Mouse (Mus musculus) heart, embryonic 10.5 days (tissue): ENCODE results near the gene Tet3. TPM values are rescaled to one million over a fixed set of nuclear protein-coding genes. Genes with fewer than 3 reads are reported as not detected.

ENCODE experiments used
- DNase-seq: peaks from one replicate; pipeline ENCODE4 v3.0.0-alpha.2; 2017; ENCODE audit warnings: low spot score
- H3K27ac ChIP-seq: fragments of 300-500 bp; sonication (generic); 2 replicates; pipeline ENCODE4 v1.5.1; 2016; ENCODE audit warnings: mild to moderate bottlenecking
- H3K27me3 ChIP-seq: fragments of 300-500 bp; sonication (generic); 2 replicates; pipeline ENCODE4 v1.6.1; 2016; ENCODE audit warnings: mild to moderate bottlenecking; ENCODE audit not compliant: poor library complexity, insufficient read depth, severe bottlenecking
- H3K36me3 ChIP-seq: fragments of 300-500 bp; sonication (generic); 2 replicates; pipeline ENCODE4 v1.6.1; 2016; ENCODE audit warnings: mild to moderate bottlenecking, moderate library complexity
- H3K4me1 ChIP-seq: fragments of 300-500 bp; sonication (generic); 2 replicates; pipeline ENCODE4 v1.6.1; 2016; ENCODE audit warnings: mild to moderate bottlenecking
- H3K4me3 ChIP-seq: fragments of 300-500 bp; sonication (generic); 2 replicates; pipeline ENCODE4 v1.5.1; 2016; ENCODE audit warnings: mild to moderate bottlenecking, moderate library complexity
- H3K9me3 ChIP-seq: fragments of 300-500 bp; sonication (generic); 2 replicates; pipeline ENCODE4 v1.6.1; 2016; ENCODE audit warnings: mild to moderate bottlenecking, moderate library complexity
- WGBS: fragments of 180-500 bp; shearing (Covaris S2); methylation state at CpG from one replicate; pipeline ENCODE4 v1.1.7; 2016; 5-methylcytosine and 5-hydroxymethylcytosine counted together
- polyA plus RNA-seq: library from polyadenylated mRNA; unstranded; fragments of >200 nt; fragmentation: Nextera tagmentation; extraction: Ambion mirVana; gene quantifications from 2 replicates; pipeline ENCODE4 v1.2.1, GENCODE M21; 2016

Gene Tet3
- polyA plus RNA-seq, 1 experiment from 2014 or later: 31.3 TPM

DNA sequence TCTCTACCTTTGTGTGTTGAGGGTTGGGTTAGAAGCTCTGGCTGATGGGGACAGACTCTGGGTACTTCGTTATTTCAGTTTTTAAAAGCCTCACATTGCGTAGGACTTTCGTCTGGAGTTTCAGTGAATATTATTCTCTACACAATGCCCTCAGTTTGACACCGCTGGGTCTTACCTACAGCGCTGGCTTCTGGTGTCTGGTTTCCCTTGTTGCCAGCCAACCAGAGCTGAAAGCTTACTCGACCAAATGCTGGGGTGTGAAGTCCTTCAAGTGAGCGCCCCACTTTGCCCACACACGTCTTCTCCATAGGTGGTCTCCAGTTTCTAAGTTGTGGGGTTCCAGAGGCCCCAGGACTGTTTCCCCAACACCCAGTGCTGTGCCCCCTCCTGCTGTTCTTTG is 61.2 kb downstream of the Tet3 start:
- Histone ChIP-seq H3K4me1 (no peaks in the 10 kb centered on the region), H3K27me3 (no peaks in the 10 kb centered on the region), H3K4me3 (no peak overlapping the region), H3K36me3 (peaks cover 91% of the 10 kb centered on the region), H3K9me3 (no peaks in the 10 kb centered on the region), H3K27ac (no peak overlapping the region)
- 81% methylated on average over 8 of the region's 8 CpGs for WGBS
- DNase-seq: no peak

DNA sequence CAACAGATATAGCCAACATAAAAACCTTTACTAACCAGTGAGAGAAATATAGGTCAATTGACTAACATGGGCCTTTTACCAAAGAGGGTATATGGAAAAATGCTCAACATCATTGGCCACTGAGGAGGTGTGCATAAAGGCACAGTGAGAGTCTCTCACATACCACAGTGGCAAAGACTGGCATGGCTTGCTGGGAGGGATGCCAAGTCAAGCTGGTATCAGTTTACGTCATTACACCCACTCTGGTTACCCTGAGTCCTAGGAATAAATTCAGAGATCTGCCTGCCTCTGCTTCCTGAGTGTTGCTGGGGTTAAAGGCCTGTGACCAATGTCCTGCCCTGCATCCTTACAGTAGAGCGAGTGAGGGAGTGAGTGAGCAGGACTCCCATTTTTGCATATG is 62.2 kb downstream of the Tet3 start:
- DNase-seq: no peak
- H3K27me3 ChIP-seq: no peaks in the 10 kb centered on the region
- H3K36me3 ChIP-seq: peaks cover 85% of the 10 kb centered on the region
- H3K9me3 ChIP-seq: no peaks in the 10 kb centered on the region
- 95% methylated on average over 2 of the region's 2 CpGs for WGBS
- H3K4me1 ChIP-seq: no peaks in the 10 kb centered on the region
- no peak overlapping the region for H3K4me3 ChIP-seq
- no peak overlapping the region for H3K27ac ChIP-seq

DNA sequence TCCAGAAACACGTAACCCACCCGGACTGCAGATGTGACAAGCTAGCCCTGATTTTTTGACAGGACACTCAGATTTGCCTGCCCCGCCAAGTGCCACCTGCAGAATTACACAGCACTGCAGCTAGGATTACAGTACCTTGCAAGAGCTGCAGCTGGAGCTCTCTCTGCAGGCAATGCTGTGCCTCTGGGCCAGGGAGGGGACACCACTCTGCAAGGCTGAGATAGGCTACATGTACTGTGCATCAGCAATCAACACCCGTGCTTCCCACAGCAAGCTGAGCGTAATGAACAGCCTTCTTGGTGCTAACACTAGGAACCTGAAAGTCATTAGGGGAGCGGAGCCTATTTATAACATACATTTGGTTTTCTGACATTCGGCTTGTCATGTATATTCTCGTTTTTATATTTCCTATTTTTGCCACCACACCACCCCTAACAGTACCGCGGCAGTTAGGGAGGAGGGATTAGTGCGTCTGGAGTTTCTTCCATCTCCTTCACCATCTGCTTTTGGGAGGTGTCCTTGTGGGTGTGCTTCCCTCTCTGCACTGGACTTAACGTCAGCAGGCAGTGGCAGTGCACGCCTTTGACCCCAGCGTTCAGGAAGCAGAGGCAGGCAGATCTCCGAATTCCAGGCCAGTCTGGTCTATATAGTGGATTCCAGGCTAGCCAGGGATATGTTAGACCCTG is 63.2 kb downstream of the Tet3 start:
- Histone ChIP-seq H3K4me1 (no peaks in the 10 kb centered on the region), H3K9me3 (no peaks in the 10 kb centered on the region), H3K36me3 (peaks cover 83% of the 10 kb centered on the region), H3K27me3 (no peaks in the 10 kb centered on the region), H3K27ac (no peak overlapping the region), H3K4me3 (no peak overlapping the region)
- WGBS: 86% methylated on average over 15 of the region's 15 CpGs
- peak; percentile 82 for DNase-seq

DNA sequence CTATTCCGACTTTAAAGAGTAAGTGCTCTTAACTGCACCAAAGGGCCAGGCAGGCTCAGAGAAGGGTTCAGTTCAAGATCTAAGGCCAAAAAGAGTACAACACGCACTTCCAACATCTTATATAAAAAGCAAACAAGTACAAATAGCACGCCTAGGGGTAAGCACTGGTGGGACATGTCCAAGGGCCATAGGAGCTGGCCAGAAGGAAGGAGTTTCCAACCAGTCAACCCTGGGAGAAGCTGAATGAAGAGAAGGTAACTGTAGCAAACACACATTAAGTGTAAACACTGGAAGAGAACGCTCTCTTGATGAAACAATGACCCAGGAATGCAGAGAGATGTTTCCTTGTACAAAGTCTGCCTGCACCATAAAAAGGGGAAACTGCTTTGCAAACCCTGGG is 64.8 kb downstream of the Tet3 start:
- Histone ChIP-seq H3K4me1 (no peaks in the 10 kb centered on the region), H3K9me3 (no peaks in the 10 kb centered on the region), H3K4me3 (no peak overlapping the region), H3K27ac (no peak overlapping the region), H3K36me3 (peaks cover 71% of the 10 kb centered on the region), H3K27me3 (no peaks in the 10 kb centered on the region)
- WGBS: 92% methylated on average over 4 of the region's 4 CpGs
- no peak for DNase-seq

DNA sequence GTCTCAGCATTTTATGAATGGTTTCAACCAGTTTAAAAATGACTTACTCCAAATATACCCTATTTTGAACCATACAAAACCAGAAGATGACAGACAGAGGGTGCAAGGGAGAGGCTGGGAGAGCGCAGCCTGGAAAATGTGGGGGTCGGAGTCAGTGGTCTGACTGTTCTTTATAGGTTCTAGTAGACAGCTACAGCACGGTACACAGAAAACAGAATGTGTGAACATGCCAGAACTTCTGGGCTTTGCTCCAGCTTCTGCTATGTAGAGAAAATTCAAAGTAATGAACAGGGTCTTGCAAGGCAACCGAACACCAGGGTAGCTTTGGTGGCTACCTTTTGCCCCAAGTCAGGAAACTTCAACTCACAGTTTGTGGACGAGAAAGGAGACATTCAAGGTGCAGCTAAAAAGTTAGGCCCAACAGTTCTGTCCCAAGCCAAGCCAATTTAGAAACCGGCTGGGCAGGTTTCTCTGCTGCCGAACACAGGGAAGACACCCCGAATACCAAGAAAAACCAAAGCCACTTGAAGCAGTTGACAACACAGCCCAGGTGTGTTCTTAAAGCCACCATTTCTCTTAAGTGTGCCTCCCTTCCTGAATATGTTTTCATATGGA is 66.6 kb downstream of the Tet3 start:
- DNase-seq: no peak
- no peaks in the 10 kb centered on the region for H3K4me1 ChIP-seq
- H3K27ac ChIP-seq: no peak overlapping the region
- peaks cover 58% of the 10 kb centered on the region for H3K36me3 ChIP-seq
- 91% methylated on average over 8 of the region's 8 CpGs for WGBS
- H3K27me3 ChIP-seq: no peaks in the 10 kb centered on the region
- no peak overlapping the region for H3K4me3 ChIP-seq
- no peaks in the 10 kb centered on the region for H3K9me3 ChIP-seq

DNA sequence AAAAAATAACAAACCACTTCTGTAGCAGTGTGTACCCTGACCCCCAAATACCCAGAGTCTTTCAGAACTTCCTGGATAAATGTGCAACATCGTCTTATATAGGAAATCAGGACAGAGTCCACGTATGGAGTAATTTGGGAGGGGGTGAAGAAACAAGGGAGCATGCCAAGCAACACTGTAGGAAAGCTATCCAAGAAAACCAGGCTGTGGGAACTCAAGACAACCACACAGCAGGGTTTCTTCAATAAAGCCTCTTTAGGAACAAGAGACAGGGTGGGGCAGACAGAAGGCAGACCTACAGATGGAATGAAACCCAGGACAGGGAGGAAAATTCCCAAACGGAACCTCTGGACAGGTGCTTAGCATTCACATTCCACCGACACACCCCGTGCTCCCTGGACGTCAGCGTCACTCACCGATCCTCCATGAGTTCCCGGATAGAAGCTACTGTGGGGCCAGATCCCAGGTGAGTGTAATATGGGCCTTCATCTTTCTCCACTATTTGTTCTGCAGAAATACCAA is 73.3 kb downstream of the Tet3 start:
- WGBS: 91% methylated on average over 9 of the region's 9 CpGs
- no peak for DNase-seq
- Histone ChIP-seq H3K27me3 (no peaks in the 10 kb centered on the region), H3K4me3 (no peak overlapping the region), H3K27ac (no peak overlapping the region), H3K4me1 (0 out of 2 replicates have a peak, but pooled peaks cover 4% of the 10 kb centered on the region), H3K36me3 (peaks cover 55% of the 10 kb centered on the region), H3K9me3 (no peaks in the 10 kb centered on the region)

DNA sequence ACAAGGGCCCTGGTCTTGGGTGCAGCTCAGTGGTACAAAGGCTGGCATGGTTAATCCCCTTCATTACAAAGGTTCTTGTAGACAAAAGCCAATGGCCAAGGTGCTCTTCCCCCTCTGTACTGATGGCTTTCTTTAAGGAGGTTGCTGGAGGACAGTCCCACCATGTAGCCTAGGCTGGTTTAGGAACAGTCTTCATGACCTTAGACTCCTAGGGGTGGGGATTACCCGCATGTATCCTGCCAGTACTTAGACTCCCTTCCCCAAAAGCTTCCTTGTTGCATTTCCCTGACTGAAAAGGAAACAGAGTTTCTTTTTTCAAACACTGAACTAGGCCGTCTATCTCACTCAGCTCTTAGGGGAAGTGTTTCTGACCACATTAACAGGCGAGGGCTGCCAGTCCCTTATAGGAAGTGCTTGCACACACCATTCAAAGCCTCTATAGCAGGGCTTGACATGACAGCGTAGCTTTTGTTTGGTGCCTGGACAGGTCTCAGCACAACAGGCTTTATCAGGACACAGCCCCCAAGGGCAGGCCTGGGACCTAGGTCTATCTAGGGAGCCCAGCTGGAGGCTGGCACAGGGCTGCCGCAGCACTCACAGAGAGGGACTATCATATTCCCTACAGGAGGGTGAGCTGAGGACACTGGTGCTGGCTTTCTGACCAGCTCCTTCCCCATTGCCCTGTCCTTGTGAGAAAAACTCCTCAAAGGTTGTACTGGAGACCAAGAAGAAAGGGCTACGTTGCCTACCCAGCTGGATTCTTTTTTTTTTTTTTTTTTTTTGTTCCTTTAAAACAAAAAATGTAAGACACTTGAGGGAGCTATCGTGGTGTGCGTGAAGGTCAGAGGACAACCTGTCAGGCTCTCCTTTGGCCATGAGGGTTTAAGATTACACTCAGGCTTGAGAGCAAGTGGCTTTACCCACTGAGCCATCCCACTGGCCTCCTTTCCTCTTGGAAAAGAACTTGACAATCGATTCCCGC is 77.1 kb downstream of the Tet3 start:
- H3K4me1 ChIP-seq: 0 out of 2 replicates have a peak, but pooled peaks cover 4% of the 10 kb centered on the region
- H3K4me3 ChIP-seq: no peak overlapping the region
- DNase-seq: peak; percentile 87
- H3K36me3 ChIP-seq: peaks cover 86% of the 10 kb centered on the region
- WGBS: 69% methylated on average over 10 of the region's 10 CpGs
- H3K27me3 ChIP-seq: no peaks in the 10 kb centered on the region
- no peaks in the 10 kb centered on the region for H3K9me3 ChIP-seq
- no peak overlapping the region for H3K27ac ChIP-seq

DNA sequence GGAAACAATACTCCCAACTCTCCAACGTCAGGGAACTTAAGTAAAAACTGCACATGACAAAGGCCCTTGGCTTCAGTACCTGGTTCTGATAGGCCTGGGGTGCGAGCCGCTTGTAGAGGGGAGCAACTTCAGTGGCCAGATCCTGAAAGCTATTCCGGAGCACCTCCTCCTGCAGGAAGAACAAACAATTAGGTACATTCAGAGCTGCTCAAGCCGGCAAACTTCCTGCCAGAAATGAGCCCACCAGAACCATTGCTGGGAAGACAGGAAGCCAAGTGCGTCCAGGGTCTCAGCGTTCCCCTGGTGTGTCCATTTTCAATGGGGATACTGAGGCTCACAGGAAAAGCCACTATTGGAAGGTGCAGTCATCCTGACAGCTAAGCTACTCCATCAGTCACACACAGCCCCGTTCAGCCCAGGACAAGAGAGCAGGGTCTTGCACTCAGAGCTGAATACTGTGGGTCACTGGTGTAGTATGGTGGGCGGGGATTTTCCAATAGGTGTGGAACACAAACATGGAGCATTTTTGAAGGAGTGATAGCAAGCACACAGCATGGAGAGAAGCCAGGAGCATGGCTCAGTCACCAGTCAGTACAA is 85.1 kb downstream of the Tet3 start:
- no peak for DNase-seq
- 79% methylated on average over 9 of the region's 9 CpGs for WGBS
- Histone ChIP-seq H3K27me3 (no peaks in the 10 kb centered on the region), H3K4me1 (0 out of 2 replicates have a peak, but pooled peaks cover 7% of the 10 kb centered on the region), H3K27ac (no peak overlapping the region), H3K9me3 (no peaks in the 10 kb centered on the region), H3K36me3 (peaks cover 99% of the 10 kb centered on the region), H3K4me3 (no peak overlapping the region)

DNA sequence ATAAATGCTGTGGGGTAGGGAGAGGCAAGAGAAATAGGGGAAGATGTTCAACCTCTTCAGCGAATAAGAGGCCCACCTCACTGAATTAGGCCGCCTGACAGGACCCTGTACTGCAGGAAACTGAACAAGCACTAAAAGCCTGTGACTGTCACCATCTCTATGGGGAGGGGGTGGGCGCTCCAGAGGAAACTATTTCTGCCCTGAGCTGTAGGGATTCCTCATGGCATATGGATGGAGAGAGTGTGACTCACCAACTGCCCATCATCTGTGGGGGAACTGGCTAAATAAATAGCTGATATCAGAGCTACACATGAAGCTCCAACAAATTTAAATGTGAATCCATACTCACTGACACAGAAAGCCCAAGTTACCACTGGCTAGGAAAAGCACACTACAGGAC is 87.5 kb downstream of the Tet3 start:
- 81% methylated on average over 3 of the region's 3 CpGs for WGBS
- H3K9me3 ChIP-seq: no peaks in the 10 kb centered on the region
- peaks cover 97% of the 10 kb centered on the region for H3K36me3 ChIP-seq
- no peak overlapping the region for H3K27ac ChIP-seq
- no peaks in the 10 kb centered on the region for H3K27me3 ChIP-seq
- DNase-seq: no peak
- 0 out of 2 replicates have a peak, but pooled peaks cover 7% of the 10 kb centered on the region for H3K4me1 ChIP-seq
- no peak overlapping the region for H3K4me3 ChIP-seq

DNA sequence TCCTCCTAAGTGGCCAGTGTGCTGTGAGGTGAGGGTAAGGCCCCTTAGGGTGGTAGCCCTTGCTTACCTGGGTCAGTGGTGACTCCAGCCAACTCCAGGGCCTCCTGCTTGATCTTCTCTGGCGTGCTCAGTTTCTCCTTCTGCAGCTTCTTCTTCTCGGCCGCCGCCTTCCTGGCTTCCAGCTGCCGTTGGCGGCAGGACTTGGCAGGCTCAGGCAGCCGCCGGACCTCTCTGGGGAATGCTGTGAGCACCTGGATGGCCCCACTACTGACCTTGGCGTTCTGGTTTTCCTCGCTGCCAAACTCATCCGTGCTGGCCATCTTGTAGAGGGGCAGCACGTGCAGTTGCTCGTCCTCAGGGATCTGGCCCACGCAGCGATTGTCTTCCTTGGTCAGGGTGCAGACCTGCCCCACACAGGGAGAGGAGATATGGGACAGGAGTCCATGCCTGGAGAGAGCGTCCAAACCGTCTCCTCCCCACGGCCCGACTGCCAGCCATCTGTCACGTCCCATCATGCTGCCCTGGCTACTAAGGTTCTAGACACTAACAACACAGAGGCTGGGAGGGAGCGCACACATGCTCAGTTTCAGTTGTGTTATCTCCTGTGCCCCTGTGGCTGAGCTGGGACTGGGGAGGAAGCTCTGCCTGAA is 88.4 kb downstream of the Tet3 start:
- H3K9me3 ChIP-seq: no peaks in the 10 kb centered on the region
- 90% methylated on average over 21 of the region's 21 CpGs for WGBS
- DNase-seq: no peak
- H3K27me3 ChIP-seq: no peaks in the 10 kb centered on the region
- H3K36me3 ChIP-seq: peaks cover 94% of the 10 kb centered on the region
- no peak overlapping the region for H3K27ac ChIP-seq
- no peak overlapping the region for H3K4me3 ChIP-seq
- H3K4me1 ChIP-seq: 0 out of 2 replicates have a peak, but pooled peaks cover 7% of the 10 kb centered on the region

DNA sequence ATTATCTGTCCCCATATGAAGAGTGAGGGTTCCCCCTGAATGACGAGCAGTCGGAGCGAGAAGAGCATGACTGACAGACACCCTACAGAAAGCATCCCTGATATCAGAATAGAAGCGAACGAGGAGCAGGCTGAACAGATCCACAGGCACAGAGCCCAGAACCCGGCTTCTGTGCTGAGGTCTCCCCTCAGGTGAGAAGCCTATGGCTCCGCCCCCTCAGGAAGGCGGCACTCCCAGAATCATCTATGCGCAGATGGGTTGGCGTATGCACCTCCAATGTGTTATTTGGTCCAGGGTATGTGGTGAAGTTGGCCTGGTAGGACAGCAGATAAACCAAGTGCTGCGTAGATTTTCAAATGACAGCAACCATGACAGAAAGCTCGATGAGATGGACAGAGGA is 95.8 kb downstream of the Tet3 start:
- Histone ChIP-seq H3K27ac (no peak overlapping the region), H3K27me3 (no peaks in the 10 kb centered on the region), H3K36me3 (peaks cover 79% of the 10 kb centered on the region), H3K9me3 (no peaks in the 10 kb centered on the region), H3K4me3 (no peak overlapping the region), H3K4me1 (peaks cover 5% of the 10 kb centered on the region; the same call in 1 of the 2 replicates)
- 85% methylated on average over 12 of the region's 12 CpGs for WGBS
- DNase-seq: no peak
